Mouse (Mus musculus) layer of hippocampus, adult 6 months (tissue): ENCODE data around the gene Llcfc1. TPM values are rescaled to one million over a fixed set of nuclear protein-coding genes. Genes with fewer than 3 reads are reported as not detected.

Experiments used
- long read RNA-seq, 2 experiments: library from polyadenylated mRNA; unstranded; transcript quantifications; one replicate each; pipeline ENCODE4 v2.0.0; 2019 to 2020
- polyA plus RNA-seq: library from polyadenylated mRNA; unstranded; fragments of <200 nt; fragmentation: Nextera tagmentation; gene quantifications from 2 replicates; pipeline ENCODE4 v1.2.3, GENCODE M21; 2021

Llcfc1 gene
- not detected in 2 replicates for polyA plus RNA-seq
- long read RNA-seq, experiment 1: 0 reads
- long read RNA-seq, experiment 2: 0 reads

DNA sequence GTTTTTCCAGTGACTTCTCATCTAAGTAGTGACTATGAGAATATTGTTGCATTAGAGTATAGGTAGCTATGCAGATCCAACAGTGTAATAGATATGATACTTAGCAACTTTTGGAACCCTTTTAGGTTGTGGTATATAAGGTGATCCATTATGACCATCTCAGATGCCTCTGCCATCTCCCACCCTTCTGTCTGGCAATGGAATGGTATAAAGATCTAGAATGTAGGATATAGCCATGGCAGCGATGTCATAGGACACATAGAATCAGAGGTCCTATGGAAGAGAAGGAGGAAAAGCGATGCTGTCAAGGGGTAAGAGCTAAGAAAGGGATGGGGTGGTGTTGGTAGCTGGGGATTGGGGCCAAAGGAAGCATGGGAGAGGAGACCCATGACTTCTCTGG lies at the start of gene Llcfc1:
TSS of gene Llcfc1 (plus strand) at position 301 of the 400 bp plus-strand sequence.

DNA sequence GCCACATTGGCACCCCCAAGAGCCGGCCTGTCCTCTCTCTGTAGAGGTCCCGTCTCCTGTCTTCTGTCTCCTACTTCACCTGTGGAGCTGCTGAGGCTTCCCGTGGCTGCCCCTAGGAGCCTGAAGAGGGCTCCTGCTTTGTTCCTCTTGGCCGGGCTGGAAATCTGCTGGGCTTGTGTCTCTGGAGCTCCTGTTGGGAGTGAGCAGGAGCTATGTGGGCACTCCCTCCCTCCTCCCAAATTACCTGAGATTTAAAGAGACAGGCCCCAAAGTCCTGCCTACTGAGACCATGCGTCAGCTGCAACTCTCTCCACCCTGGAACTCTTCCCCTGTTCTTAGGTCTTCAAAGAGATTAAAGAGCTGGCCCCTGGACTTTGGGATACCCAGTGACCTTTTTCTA lies 48.1 kb upstream of the Llcfc1 start, which contains the start of gene Trpv6:
TSS of gene Trpv6 (minus strand) at position 228 of the 400 bp plus-strand sequence.

DNA sequence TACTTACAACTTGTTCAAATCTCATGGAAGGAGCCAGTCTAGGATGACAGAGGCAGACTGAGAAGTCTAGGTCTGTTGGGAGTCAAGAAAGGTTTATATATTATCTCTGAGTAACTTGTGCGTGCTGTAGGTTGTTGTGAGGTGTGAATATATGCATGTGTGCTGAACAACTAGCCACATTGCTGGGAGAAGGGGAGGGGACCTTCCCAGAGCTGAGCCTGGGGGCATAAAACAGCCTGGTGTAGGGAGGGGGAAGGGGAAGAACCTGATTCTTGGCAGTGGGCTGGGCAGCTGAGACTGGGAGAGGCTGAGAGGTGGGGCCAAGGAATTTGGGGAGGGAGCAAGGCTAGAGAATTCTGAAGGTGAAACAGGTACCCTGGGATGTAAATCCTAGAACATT lies 3.6 kb upstream of the Llcfc1 start, which contains the start of gene Trpv5:
TSS of gene Trpv5 (minus strand) at position 101 of the 400 bp plus-strand sequence.

DNA sequence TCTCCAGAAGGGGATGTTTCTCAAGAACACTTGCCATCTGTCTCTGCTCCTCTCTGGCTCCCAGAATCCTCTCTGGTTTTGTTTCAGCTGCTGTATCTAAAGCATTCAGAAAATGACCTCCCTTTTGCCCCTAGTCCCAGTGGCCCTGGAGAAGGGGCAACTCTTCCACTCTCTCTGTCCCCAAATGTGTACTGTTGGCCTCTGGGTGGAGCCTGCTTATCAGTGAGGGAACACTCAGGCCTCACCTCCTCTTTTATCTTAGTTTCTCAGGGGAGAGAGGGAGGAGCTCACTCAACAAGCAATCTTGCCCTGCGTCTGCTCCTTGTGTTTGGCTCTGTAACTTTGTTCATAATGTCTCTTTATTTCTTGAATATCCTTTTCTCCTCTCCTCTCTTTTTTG lies 19.9 kb downstream of the Llcfc1 start, which contains the start of gene Kel:
TSS of gene Kel (minus strand) at position 217 of the 400 bp plus-strand sequence.

Other genes with a start within 250 kb of the Llcfc1 start
- 0.34 TPM in 1 of 2 replicates, not detected in the other for gene Gm10334, start 238.3 kb upstream of the Llcfc1 start, polyA plus RNA-seq
- not detected in 2 replicates for gene Prss1, start 225.5 kb upstream of the Llcfc1 start, polyA plus RNA-seq
- not detected in 2 replicates for gene Prss2, start 162.6 kb upstream of the Llcfc1 start, polyA plus RNA-seq
- gene Ephb6, start 78.9 kb upstream of the Llcfc1 start, polyA plus RNA-seq: 36.2 and 39.3 TPM in 2 replicates
- 0.24 and 0.33 TPM in 2 replicates for gene Trpv6, start 48.0 kb upstream of the Llcfc1 start, polyA plus RNA-seq
- not detected in 2 replicates for gene Trpv5, start 3.7 kb upstream of the Llcfc1 start, polyA plus RNA-seq
- not detected in 2 replicates for gene Kel, start 19.9 kb downstream of the Llcfc1 start, polyA plus RNA-seq
- not detected in 2 replicates for gene Olfr459, start 90.7 kb downstream of the Llcfc1 start, polyA plus RNA-seq
- gene Pip, start 163.1 kb downstream of the Llcfc1 start, polyA plus RNA-seq: not detected in 2 replicates
- gene Sval2, start 168.6 kb downstream of the Llcfc1 start, polyA plus RNA-seq: not detected in 2 replicates